Mouse (Mus musculus) liver, embryonic 15.5 days (tissue): ENCODE data around the gene Clpsl2. TPM values are rescaled to one million over a fixed set of nuclear protein-coding genes. Genes with fewer than 3 reads are reported as not detected.

ENCODE experiments used
- ATAC-seq: fragments of 200-750 bp; cut with Nextera tagmentation; 2 replicates; pipeline ENCODE4 v1.8.0; 2017; ENCODE audit warnings: moderate number of reproducible peaks, mild to moderate bottlenecking, moderate library complexity; ENCODE audit not compliant: insufficient read depth
- H3K27ac ChIP-seq: fragments of 300-500 bp; sonication (generic); replicated peaks from 2 replicates; pipeline ENCODE4 v1.5.1; 2015; ENCODE audit warnings: mild to moderate bottlenecking, inconsistent platforms
- H3K27me3 ChIP-seq: fragments of 300-500 bp; sonication (generic); 2 replicates; pipeline ENCODE4 v1.6.1; 2015; ENCODE audit warnings: mild to moderate bottlenecking, inconsistent platforms
- H3K36me3 ChIP-seq: fragments of 300-500 bp; sonication (generic); replicated peaks from 2 replicates; pipeline ENCODE4 v1.6.1; 2015; ENCODE audit warnings: moderate library complexity, mild to moderate bottlenecking, inconsistent platforms
- H3K4me1 ChIP-seq: fragments of 300-500 bp; sonication (generic); replicated peaks from 2 replicates; pipeline ENCODE4 v1.6.1; 2015; ENCODE audit warnings: inconsistent platforms
- H3K4me2 ChIP-seq: fragments of 300-500 bp; sonication (generic); 2 replicates; pipeline ENCODE4 v1.6.1; 2015; ENCODE audit warnings: moderate library complexity, mild to moderate bottlenecking, inconsistent platforms
- H3K4me3 ChIP-seq: fragments of 300-500 bp; sonication (generic); replicated peaks from 2 replicates; pipeline ENCODE4 v1.5.1; 2015; ENCODE audit warnings: mild to moderate bottlenecking, inconsistent platforms
- H3K9ac ChIP-seq: fragments of 300-500 bp; sonication (generic); 2 replicates; pipeline ENCODE4 v1.6.1; 2015; ENCODE audit warnings: moderate library complexity, mild to moderate bottlenecking, inconsistent platforms
- H3K9me3 ChIP-seq: fragments of 300-500 bp; sonication (generic); replicated peaks from 2 replicates; pipeline ENCODE4 v1.6.1; 2016; ENCODE audit warnings: inconsistent platforms
- WGBS: fragments of 180-500 bp; shearing (Covaris S2); methylation state at CpG from one replicate; pipeline ENCODE4 v1.1.7; 2015; ENCODE audit warnings: mixed read lengths; ENCODE audit not compliant: insufficient replicate concordance; 5-methylcytosine and 5-hydroxymethylcytosine counted together
- polyA plus RNA-seq: library from polyadenylated mRNA; unstranded; fragments of >200 nt; fragmentation: Nextera tagmentation; extraction: Ambion mirVana; gene quantifications from 2 replicates; pipeline ENCODE4 v1.2.1, GENCODE M21; 2015

The Clpsl2 gene
- polyA plus RNA-seq, 1 experiment from 2014 or later = not detected

DNA sequence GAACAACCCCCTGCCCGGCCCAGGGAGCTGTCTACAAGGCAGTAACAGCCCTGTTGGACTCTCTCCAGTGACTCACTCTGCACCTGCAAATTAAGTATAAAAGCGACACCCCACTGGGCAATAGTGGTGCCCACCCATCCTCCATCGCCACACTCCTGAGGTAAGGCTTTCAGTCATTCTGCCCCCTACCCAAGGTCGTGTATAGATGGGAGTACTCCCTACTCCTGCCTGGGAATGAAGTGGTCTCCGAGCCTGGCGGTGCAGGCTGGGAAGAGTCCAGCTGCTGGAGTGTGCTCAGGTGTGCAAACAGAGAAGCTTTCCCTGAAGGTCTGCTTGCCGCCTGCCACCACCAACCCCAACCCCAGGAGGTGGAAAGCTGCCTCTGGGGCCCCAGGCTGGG lies 12.4 kb downstream of the Clpsl2 start:
- no peak overlapping the region for H3K4me2 ChIP-seq
- H3K36me3 ChIP-seq = no peaks in the 10 kb centered on the region
- H3K4me3 ChIP-seq = no peak overlapping the region
- H3K27ac ChIP-seq = no peak overlapping the region
- no peak overlapping the region for H3K9ac ChIP-seq
- no peaks in the 10 kb centered on the region for H3K9me3 ChIP-seq
- WGBS = 43% methylated on average over 7 of the region's 7 CpGs
- no peak for ATAC-seq
- no peaks in the 10 kb centered on the region for H3K27me3 ChIP-seq
- H3K4me1 ChIP-seq = peaks cover 12% of the 10 kb centered on the region

DNA sequence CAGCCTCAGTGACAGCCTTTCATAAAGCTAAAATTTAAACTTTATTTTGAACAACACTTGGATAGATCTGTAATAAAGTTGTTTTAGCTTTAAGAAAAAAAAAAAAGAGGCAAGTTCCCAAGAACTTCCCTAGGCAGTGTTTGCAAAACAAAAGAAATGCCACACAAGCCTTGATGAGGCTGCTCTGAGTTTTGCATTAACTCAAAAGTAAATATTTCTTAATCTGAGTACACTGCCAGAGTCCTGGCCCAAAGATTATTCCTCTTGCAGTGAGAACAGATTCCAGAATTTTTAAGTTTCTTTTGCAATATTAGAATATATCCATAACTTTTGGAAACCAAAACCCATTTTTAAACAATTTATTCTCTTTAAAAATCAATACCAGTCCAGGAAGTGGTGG lies 16.0 kb downstream of the Clpsl2 start:
- Histone ChIP-seq H3K9ac (no peak overlapping the region), H3K4me2 (no peak overlapping the region), H3K4me1 (0 out of 2 replicates have a peak, but pooled peaks cover 3% of the 10 kb centered on the region), H3K9me3 (no peaks in the 10 kb centered on the region), H3K4me3 (no peak overlapping the region), H3K27me3 (no peaks in the 10 kb centered on the region), H3K27ac (no peak overlapping the region), H3K36me3 (no peaks in the 10 kb centered on the region)
- ATAC-seq = no peak

DNA sequence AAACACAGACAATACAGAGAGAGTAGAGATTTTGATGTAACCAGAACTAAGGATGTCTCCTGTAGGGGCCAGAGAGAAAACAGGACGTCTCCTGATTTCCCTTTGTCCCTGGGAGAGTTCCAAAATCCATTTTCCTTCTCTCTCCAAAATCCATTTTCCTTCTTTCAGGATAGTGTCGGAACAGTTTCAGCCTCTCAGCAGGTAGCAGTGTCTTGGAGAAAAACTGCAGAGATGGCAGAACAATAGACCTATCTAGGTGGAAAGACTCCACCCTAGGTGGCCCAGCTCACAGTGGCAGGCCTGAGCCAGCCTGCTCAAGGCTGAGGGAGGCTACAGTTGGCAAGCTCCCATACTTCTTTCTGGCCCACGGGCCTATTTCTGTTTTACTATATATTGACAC lies 18.3 kb downstream of the Clpsl2 start:
- no peak for ATAC-seq
- H3K4me2 ChIP-seq = no peak overlapping the region
- no peaks in the 10 kb centered on the region for H3K27me3 ChIP-seq
- no peak overlapping the region for H3K4me3 ChIP-seq
- WGBS = 37% methylated on average over 3 of the region's 3 CpGs
- H3K9me3 ChIP-seq = no peaks in the 10 kb centered on the region
- H3K36me3 ChIP-seq = no peaks in the 10 kb centered on the region
- no peak overlapping the region for H3K9ac ChIP-seq
- no peaks in the 10 kb centered on the region for H3K4me1 ChIP-seq
- no peak overlapping the region for H3K27ac ChIP-seq

DNA sequence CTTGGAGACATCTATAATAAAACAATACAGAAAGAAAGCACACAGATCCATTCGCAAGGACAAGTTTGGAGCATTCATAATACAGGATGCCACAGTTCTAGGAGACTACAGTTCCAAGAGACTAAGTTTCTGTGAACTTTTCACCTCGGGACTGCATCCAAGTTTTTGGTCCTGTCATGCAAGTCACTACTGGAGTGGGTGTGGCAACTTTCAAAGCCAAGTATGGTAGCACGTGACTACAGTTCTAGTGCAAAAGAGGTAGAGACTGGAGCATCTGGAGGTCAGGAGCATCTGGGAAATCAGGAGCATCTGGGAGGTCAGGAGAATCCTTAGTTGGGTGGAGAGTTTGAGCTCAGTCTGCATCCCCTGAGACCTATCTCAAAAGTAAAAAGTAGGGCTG lies 22.7 kb downstream of the Clpsl2 start:
- Histone ChIP-seq H3K4me1 (peaks cover 7% of the 10 kb centered on the region), H3K27ac (no peak overlapping the region), H3K36me3 (no peaks in the 10 kb centered on the region), H3K4me3 (no peak overlapping the region), H3K9me3 (no peaks in the 10 kb centered on the region), H3K27me3 (peaks cover 9% of the 10 kb centered on the region; the same call in 1 of the 2 replicates), H3K9ac (no peak overlapping the region), H3K4me2 (no peak overlapping the region)
- WGBS = 51% methylated on average over 3 of the region's 3 CpGs
- no peak for ATAC-seq

DNA sequence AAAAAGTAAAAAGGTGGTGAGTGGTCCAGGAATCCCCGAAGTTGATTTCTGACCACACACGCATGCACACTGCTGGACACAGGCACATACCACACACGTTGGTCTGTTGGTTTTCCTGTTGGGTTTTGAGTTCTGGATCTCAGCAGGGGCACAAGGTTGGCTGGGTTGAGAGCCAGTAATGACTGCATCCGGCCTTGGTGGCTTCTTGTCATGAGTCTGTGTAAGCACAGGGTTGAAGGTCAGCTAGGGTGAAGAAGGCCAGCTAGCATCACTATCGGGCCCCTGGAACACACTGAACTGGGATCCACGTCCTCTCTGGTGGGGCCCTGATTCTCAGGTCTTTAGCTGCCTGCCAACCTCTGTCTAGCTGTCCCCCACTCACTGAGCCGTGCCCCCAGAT lies 23.3 kb downstream of the Clpsl2 start:
- 53% methylated on average over 7 of the region's 7 CpGs for WGBS
- no peaks in the 10 kb centered on the region for H3K36me3 ChIP-seq
- ATAC-seq = no peak
- H3K9ac ChIP-seq = no peak overlapping the region
- H3K9me3 ChIP-seq = no peaks in the 10 kb centered on the region
- H3K4me1 ChIP-seq = peaks cover 7% of the 10 kb centered on the region
- H3K27ac ChIP-seq = no peak overlapping the region
- H3K4me3 ChIP-seq = no peak overlapping the region
- peaks cover 9% of the 10 kb centered on the region; the same call in 1 of the 2 replicates for H3K27me3 ChIP-seq
- no peak overlapping the region for H3K4me2 ChIP-seq

DNA sequence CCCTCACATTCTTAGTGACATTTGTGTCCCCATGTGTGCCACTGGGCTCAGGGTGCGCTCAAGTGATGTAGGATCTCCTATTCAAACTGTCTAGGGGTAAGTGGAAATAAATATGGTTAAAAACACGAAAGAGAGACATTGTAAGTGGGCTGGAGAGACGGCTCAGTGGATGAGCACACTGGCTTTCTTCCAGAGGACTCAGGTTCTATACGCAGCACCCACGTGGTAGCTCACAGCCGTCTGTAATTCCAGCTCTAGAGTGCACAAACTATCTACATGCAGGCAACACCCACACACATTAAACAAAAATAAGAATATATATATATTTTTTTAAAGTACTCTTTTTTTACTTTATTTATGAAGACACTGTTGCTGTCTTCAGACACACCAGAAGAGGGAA lies 23.7 kb downstream of the Clpsl2 start:
- Histone ChIP-seq H3K9me3 (no peaks in the 10 kb centered on the region), H3K4me3 (no peak overlapping the region), H3K4me2 (no peak overlapping the region), H3K36me3 (no peaks in the 10 kb centered on the region), H3K27ac (no peak overlapping the region), H3K4me1 (peaks cover 7% of the 10 kb centered on the region), H3K27me3 (peaks cover 9% of the 10 kb centered on the region; the same call in 1 of the 2 replicates), H3K9ac (no peak overlapping the region)
- 62% methylated on average over 6 of the region's 6 CpGs for WGBS
- no peak for ATAC-seq

DNA sequence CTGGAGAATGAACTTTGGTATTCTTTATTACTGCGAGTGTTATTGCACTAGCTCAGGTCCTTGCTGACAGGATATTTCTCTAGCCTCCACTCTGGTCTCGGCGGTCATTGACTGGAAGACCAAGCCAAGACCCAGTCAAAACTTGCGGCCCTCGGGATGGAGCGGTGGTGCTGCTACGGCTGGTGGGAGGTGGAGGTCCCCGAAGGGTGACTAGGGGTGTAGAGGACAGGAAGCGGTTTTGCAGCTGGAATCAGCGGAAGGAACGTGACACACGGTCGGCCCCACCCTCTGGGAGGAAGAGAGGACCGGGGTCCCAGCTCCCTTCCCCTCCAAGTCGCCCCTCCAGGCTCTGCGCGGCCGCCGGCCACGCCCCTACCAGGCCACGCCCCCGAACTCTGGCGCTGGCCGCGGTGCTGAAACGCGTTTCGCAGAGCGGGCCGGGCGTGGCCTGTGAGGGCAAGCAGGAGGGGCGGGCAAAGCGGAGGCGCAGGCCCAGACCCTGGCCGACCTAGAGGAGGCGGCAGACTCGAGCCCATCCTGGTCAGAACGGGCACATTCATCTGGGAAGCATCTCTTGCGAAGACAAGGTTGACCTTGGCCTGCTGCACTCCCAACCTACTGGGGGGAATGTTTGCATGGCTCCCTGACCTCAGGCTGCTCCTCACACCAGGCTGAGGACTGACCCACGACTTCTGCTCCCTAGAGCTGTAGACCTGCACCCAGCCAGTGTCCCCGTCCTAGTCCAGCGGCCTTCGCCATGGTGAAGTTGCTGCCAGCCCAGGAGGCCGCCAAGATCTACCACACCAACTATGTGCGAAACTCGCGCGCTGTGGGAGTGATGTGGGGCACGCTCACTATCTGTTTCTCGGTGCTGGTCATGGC lies 26.3 kb downstream of the Clpsl2 start, which contains the start of gene Lhfpl5:
TSS of gene Lhfpl5 (plus strand) at position 398 of the 882 bp plus-strand sequence.
- Histone ChIP-seq H3K27ac (no peak within 1 kb of the TSS), H3K36me3 (no peaks in the 10 kb centered on the region), H3K9me3 (no peaks in the 10 kb centered on the region), H3K4me3 (0 out of 2 replicates have a peak within 1 kb of the TSS, but pooled peaks have one; percentile 17), H3K4me1 (peaks cover 7% of the 10 kb centered on the region), H3K9ac (no peak within 1 kb of the TSS), H3K27me3 (peaks cover 9% of the 10 kb centered on the region; the same call in 1 of the 2 replicates), H3K4me2 (peak within 1 kb of the TSS; percentile 50)
- WGBS = 16% methylated on average over 50 of the region's 50 CpGs
- peak; percentile 31; the same call in 1 of the 2 replicates for ATAC-seq

DNA sequence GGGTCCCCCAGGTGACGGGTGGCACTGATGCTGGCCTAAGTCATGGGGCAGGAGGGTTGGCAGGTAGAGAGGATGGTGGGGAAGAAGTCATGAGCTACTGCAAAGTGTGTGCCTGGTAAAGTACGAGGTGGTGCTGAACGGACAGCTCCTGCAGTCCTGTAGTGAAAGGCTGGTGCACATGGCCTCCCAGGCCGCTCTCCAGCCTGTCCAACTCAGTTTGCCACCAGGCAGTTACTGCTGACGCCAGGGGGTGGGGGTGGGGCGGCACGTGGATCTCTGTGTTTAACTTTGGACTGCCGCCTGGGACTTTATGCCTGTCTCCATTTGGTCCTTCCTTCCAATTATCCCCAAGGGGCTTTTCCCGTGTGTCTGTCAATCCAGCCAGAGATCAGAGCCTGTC lies 31.2 kb downstream of the Clpsl2 start:
- Histone ChIP-seq H3K27ac (no peak overlapping the region), H3K9me3 (no peaks in the 10 kb centered on the region), H3K36me3 (no peaks in the 10 kb centered on the region), H3K9ac (no peak overlapping the region), H3K27me3 (peaks cover 7% of the 10 kb centered on the region; the same call in 1 of the 2 replicates), H3K4me3 (no peak overlapping the region), H3K4me1 (peaks cover 5% of the 10 kb centered on the region), H3K4me2 (no peak overlapping the region)
- no peak for ATAC-seq
- 6% methylated on average over 9 of the region's 9 CpGs for WGBS

DNA sequence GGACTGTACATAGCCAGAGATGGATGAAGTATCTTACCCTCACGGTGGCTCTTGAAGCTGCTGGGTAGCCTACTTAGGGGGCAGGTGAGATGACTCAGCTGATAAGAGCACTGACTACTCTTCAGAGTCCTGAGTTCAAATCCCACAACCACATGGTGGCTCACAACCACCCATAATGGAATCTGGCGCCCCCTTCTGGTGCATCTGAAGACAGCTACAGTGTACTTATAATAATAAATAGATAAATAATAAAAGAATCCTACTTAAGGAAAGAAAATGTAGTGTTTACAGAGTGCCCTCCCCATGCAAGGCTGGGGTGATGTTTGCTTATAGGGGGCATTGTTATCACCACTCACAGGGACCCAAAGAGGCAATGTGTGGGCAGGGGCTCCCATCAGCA lies 31.8 kb downstream of the Clpsl2 start:
- no peaks in the 10 kb centered on the region for H3K9me3 ChIP-seq
- no peak for ATAC-seq
- no peak overlapping the region for H3K27ac ChIP-seq
- no peak overlapping the region for H3K9ac ChIP-seq
- no peak overlapping the region for H3K4me3 ChIP-seq
- WGBS = 42% methylated on average over 2 of the region's 2 CpGs
- H3K36me3 ChIP-seq = no peaks in the 10 kb centered on the region
- H3K4me2 ChIP-seq = no peak overlapping the region
- H3K27me3 ChIP-seq = peaks cover under 1% of the 10 kb centered on the region; the same call in 1 of the 2 replicates
- no peaks in the 10 kb centered on the region for H3K4me1 ChIP-seq

DNA sequence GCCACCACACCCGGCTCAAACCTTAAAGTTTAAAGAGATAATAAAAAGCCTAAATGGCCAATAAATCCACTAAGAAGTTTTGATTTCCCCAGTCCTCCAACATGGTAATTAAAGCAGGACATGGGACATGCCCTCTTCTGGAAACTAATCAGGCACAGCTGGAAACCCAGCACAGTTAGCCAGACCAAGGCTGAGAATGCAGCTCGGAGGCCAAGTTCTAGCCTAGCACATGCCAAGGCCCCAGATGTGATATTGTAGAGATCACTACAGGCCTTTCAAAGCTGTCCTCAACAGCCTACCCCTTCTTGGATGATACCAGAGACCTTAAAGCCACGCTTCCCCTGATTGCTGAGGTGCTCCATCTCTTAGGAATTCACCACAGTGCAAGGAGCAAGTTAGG lies 37.3 kb downstream of the Clpsl2 start:
- Histone ChIP-seq H3K36me3 (peaks cover 35% of the 10 kb centered on the region), H3K4me3 (no peak overlapping the region), H3K27me3 (no peaks in the 10 kb centered on the region), H3K9me3 (no peaks in the 10 kb centered on the region), H3K9ac (no peak overlapping the region), H3K27ac (no peak overlapping the region), H3K4me2 (no peak overlapping the region), H3K4me1 (no peaks in the 10 kb centered on the region)
- ATAC-seq = no peak
- WGBS = 63% methylated on average over 3 of the region's 3 CpGs

DNA sequence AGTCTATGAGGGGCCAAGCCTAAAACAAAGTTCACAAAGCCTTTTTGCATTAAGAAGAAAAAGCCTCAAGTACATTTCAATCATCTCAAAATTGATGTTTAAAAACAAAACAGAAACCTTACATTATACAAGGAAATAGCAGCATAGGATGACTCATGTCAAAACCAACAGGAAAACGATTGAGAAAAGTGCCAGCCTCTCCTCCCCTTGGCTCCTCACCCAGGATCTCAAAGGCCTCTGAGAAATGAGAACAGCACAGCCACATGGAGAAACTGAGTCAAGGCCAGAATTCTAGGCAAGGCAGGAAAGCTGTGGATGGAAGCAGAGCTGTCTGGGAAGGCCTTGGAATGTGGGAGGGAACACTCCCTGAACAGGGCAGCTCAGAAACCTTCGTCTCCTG lies 39.4 kb downstream of the Clpsl2 start:
- Histone ChIP-seq H3K4me2 (no peak overlapping the region), H3K4me3 (no peak overlapping the region), H3K27ac (no peak overlapping the region), H3K36me3 (peaks cover 55% of the 10 kb centered on the region), H3K9ac (no peak overlapping the region), H3K4me1 (no peaks in the 10 kb centered on the region), H3K27me3 (no peaks in the 10 kb centered on the region), H3K9me3 (no peaks in the 10 kb centered on the region)
- 75% methylated on average over 2 of the region's 2 CpGs for WGBS
- no peak for ATAC-seq
